Mouse (Mus musculus): ENCODE measurements around the gene H2-M10.5.
"Not testable (repeated sequence)": the region's sequence is repeated elsewhere in the genome, so short reads cannot be mapped to it uniquely, and the experiment has no call there.

Gene H2-M10.5

GRCm38 (mm10) chr17:36772610-36773009 lies at the start of gene H2-M10.5:
TSS of gene H2-M10.5 (plus strand) at chr17:36772910.
- DNase-seq (ENCODE audit: low read depth) = not testable (repeated sequence)

GRCm38 (mm10) chr17:36726046-36726445 lies 46.7 kb upstream of the H2-M10.5 start:
- peak; percentile 66 for DNase-seq (ENCODE audit: low read depth)

GRCm38 (mm10) chr17:36763816-36764215 lies 8.9 kb upstream of the H2-M10.5 start:
- no peak for DNase-seq (ENCODE audit: low read depth)

- DNase-seq (ENCODE audit: low read depth) = peak; percentile 70
Observed at GRCm38 (mm10) chr17:36764244-36764643, 8.5 kb upstream of the H2-M10.5 start.

GRCm38 (mm10) chr17:36765403-36765802 lies 7.3 kb upstream of the H2-M10.5 start:
- not testable (repeated sequence) for DNase-seq (ENCODE audit: low read depth)

- no peak for DNase-seq (ENCODE audit: low read depth)
Observed at GRCm38 (mm10) chr17:36781533-36781932, 8.8 kb downstream of the H2-M10.5 start.

GRCm38 (mm10) chr17:36786483-36786886 lies 13.8 kb downstream of the H2-M10.5 start:
- DNase-seq (ENCODE audit: low read depth) = peak; percentile 58

GRCm38 (mm10) chr17:36788351-36788750 lies 15.6 kb downstream of the H2-M10.5 start:
- DNase-seq (ENCODE audit: low read depth) = no peak

- peak; percentile 91 for DNase-seq (ENCODE audit: low read depth)
Observed at GRCm38 (mm10) chr17:36788801-36789200, 16.1 kb downstream of the H2-M10.5 start.

GRCm38 (mm10) chr17:36799493-36799892 lies 26.8 kb downstream of the H2-M10.5 start:
- no peak for DNase-seq (ENCODE audit: low read depth)

GRCm38 (mm10) chr17:36799921-36800462 lies 27.3 kb downstream of the H2-M10.5 start:
- not testable (repeated sequence) for DNase-seq (ENCODE audit: low read depth)

- no peak for DNase-seq (ENCODE audit: low read depth)
Observed at GRCm38 (mm10) chr17:36811871-36812270, 39.2 kb downstream of the H2-M10.5 start, which contains the start of gene H2-M10.6. TSS of gene H2-M10.6 (plus strand) at chr17:36812171.

GRCm38 (mm10) chr17:36824005-36824404 lies 51.3 kb downstream of the H2-M10.5 start:
- DNase-seq (ENCODE audit: low read depth) = peak; percentile 49

- DNase-seq (ENCODE audit: low read depth) = peak; percentile 14
Observed at GRCm38 (mm10) chr17:36825525-36825924, 52.8 kb downstream of the H2-M10.5 start.

Data from NIH3T3 (cell line).